Mouse (Mus musculus) cerebellum, postnatal 4 days (tissue): ENCODE measurements around the gene Gm11011.
A peak's percentile ranks its signal among the peaks of the same experiment; 100 is the strongest.
"Not testable (repeated sequence)": the region's sequence is repeated elsewhere in the genome, so short reads cannot be mapped to it uniquely, and the experiment has no call there.

Experiments
- DNase-seq, 2 experiments: peaks; one replicate each; pipeline ENCODE4 v3.0.0; 2022; ENCODE audit warnings: low spot score in 2 of 2, mixed read lengths in 1 of 2

The Gm11011 gene

GRCm38 (mm10) chr2:169587645-169588044, at the start of gene Gm11011:
Gm11011 (minus strand) TSS chr2:169587745.
- DNase-seq, result not testable (repeated sequence)

GRCm38 (mm10) chr2:169636414-169636813, 48.9 kb upstream of the Gm11011 start:
- no peak for DNase-seq

- no peak for DNase-seq
Observed at GRCm38 (mm10) chr2:169635428-169635827, 47.9 kb upstream of the Gm11011 start.

GRCm38 (mm10) chr2:169634619-169635382, 47.3 kb upstream of the Gm11011 start:
- DNase-seq, result no peak

GRCm38 (mm10) chr2:169633491-169634289, 46.1 kb upstream of the Gm11011 start:
- peak in 1 of 2 experiments; percentile 24 for DNase-seq

GRCm38 (mm10) chr2:169632338-169633151, 45.0 kb upstream of the Gm11011 start, which contains the start of gene Tshz2:
Tshz2 (plus strand) TSS chr2:169633013.
- DNase-seq, result peak in 1 of 2 experiments; percentile 53

GRCm38 (mm10) chr2:169630070-169630469, 42.5 kb upstream of the Gm11011 start:
- no peak for DNase-seq

GRCm38 (mm10) chr2:169621201-169621710, 33.7 kb upstream of the Gm11011 start:
- peak in 1 of 2 experiments; percentile 41 for DNase-seq

- DNase-seq, result no peak
Observed at GRCm38 (mm10) chr2:169615998-169616397, 28.5 kb upstream of the Gm11011 start.

GRCm38 (mm10) chr2:169614683-169615082, 27.1 kb upstream of the Gm11011 start:
- DNase-seq, result no peak

- no peak for DNase-seq
Observed at GRCm38 (mm10) chr2:169611557-169611956, 24.0 kb upstream of the Gm11011 start.

GRCm38 (mm10) chr2:169610882-169611281, 23.3 kb upstream of the Gm11011 start:
- no peak for DNase-seq

- no peak for DNase-seq
Observed at GRCm38 (mm10) chr2:169609956-169610355, 22.4 kb upstream of the Gm11011 start.

- DNase-seq, result no peak
Observed at GRCm38 (mm10) chr2:169607787-169608186, 20.2 kb upstream of the Gm11011 start.

- DNase-seq, result peak in 1 of 2 experiments; percentile 18
Observed at GRCm38 (mm10) chr2:169606901-169607678, 19.5 kb upstream of the Gm11011 start.

- no peak for DNase-seq
Observed at GRCm38 (mm10) chr2:169600163-169600562, 12.6 kb upstream of the Gm11011 start.

- DNase-seq, result no peak
Observed at GRCm38 (mm10) chr2:169599591-169599990, 12.0 kb upstream of the Gm11011 start.

- DNase-seq, result no peak
Observed at GRCm38 (mm10) chr2:169597971-169598370, 10.4 kb upstream of the Gm11011 start.

- DNase-seq, result no peak
Observed at GRCm38 (mm10) chr2:169597357-169597756, 9.8 kb upstream of the Gm11011 start.

- no peak for DNase-seq
Observed at GRCm38 (mm10) chr2:169593742-169594141, 6.2 kb upstream of the Gm11011 start.

- DNase-seq, result no peak
Observed at GRCm38 (mm10) chr2:169590412-169590811, 2.9 kb upstream of the Gm11011 start.
